Mouse (Mus musculus) E14TG2a.4 (cell line): Measurements from ENCODE around the gene Art3.
A peak's percentile ranks its signal among the peaks of the same experiment; 100 is the strongest.

Experiments used
- H3K27me3 ChIP-seq: 2 replicates; pipeline ENCODE4 v1.6.1; 2014; ENCODE audit warnings: low read length, control low read depth; ENCODE audit not compliant: insufficient read depth
- H3K36me3 ChIP-seq: 2 replicates; pipeline ENCODE4 v1.6.1; 2014; ENCODE audit warnings: low read length, control low read depth; ENCODE audit not compliant: insufficient read depth
- H3K4me1 ChIP-seq: replicated peaks from 2 replicates; pipeline ENCODE4 v1.6.1; 2014; ENCODE audit warnings: low read depth, low read length, control low read depth
- H3K4me3 ChIP-seq: replicated peaks from 2 replicates; pipeline ENCODE4 v1.5.1; 2014; ENCODE audit warnings: mild to moderate bottlenecking, low read length
- H3K9me3 ChIP-seq: 2 replicates; pipeline ENCODE4 v1.6.1; 2014; ENCODE audit warnings: low read length, control low read depth
- CTCF ChIP-seq: conservative IDR thresholded peaks from 2 replicates; pipeline ENCODE4 v1.5.1; 2014; ENCODE audit warnings: low read length
- NANOG ChIP-seq: IDR thresholded peaks from 2 replicates; pipeline ENCODE4 v1.6.1; 2014; ENCODE audit warnings: borderline replicate concordance, low read length, mixed read lengths
- POU5F1 ChIP-seq: IDR thresholded peaks from 2 replicates; pipeline ENCODE4 v1.6.1; 2014; ENCODE audit warnings: low read length, borderline replicate concordance

The Art3 gene

DNA sequence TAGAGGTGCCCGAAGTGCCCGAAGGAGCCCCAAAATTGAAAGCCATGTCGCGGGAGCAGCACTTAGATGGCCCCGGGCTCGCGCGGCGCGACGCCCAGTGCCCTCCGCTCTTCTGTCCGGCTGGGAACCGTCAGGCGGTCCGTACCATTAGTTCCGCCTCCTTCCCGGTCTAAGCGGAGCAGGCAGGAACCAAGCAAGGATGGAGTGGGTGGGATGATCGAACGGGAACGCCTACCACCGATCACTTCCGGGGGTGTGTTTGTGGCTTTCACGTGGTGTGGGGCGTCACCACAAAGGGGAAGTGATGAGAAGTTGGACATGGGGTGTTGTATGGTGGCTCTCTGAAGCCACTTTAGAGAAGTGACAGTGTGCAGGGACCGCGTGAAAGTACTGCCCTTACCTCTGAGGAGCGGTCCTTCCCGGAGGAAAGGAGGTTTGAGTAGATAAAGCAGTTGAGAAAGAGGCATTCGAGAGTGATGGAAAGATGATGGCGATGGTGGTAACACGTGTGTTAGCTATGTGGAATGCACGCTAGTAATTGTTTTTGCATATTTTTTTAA is 103.5 kb downstream of the Art3 start, which contains the start of gene Nup54:
Nup54 (minus strand) TSS at position 195 of the 560 bp plus-strand sequence.
- H3K4me3 ChIP-seq = peak within 1 kb of the TSS; percentile 96
- H3K9me3 ChIP-seq = no peaks in the 10 kb centered on the region
- H3K36me3 ChIP-seq = peaks cover 9% of the 10 kb centered on the region
- H3K27me3 ChIP-seq = no peaks in the 10 kb centered on the region
- H3K4me1 ChIP-seq = peaks cover 24% of the 10 kb centered on the region
- TF ChIP-seq CTCF = no peak
- no peak for TF ChIP-seq NANOG
- TF ChIP-seq POU5F1 = no peak

DNA sequence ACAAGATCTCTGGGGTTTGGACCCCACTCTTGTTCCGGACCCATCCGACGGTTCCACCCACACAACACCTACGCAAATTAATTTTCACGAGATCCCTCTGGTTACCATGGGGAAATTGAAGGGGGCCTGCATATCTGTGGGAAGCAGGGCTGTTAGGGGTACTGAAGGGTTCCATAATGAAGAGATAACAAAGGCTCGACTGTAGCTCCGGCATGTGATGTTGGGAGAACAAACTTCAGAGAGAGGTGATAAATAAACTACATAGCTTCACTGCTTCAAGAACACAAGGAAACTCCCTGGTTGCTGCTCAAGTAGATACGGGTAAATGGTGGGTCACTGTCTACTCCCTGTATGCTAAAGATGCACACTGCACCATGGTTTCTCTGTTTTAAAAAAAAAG is 106.9 kb downstream of the Art3 start:
- Histone ChIP-seq H3K27me3 (no peaks in the 10 kb centered on the region), H3K9me3 (no peaks in the 10 kb centered on the region), H3K4me3 (no peak overlapping the region), H3K36me3 (peaks cover 19% of the 10 kb centered on the region), H3K4me1 (peaks cover 12% of the 10 kb centered on the region)
- TF ChIP-seq NANOG (no peak), CTCF (0 out of 2 replicates have a peak, but pooled peaks have one; percentile 1)

DNA sequence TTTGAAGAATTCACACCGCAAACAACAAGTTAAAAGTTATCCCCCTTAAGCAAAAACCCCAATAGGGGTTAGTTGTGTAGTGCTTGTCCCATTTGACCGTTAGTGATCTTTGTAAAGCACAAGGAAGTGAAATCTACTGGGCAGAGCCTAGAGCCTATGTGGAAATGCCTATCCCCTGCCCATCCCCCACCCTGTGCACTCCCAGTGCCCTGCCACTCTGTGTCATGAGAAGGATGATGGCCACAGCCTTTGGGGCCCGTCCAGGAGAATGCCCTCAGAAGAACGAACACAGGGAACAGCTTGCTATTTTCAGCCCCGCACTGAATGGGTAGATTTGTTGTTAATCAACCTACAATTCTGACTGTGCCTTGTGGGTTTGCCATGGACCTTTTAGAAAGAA is 109.9 kb downstream of the Art3 start:
- H3K36me3 ChIP-seq = peaks cover 48% of the 10 kb centered on the region
- no peaks in the 10 kb centered on the region for H3K9me3 ChIP-seq
- TF ChIP-seq POU5F1 (no peak), NANOG (no peak), CTCF (no peak)
- no peaks in the 10 kb centered on the region for H3K27me3 ChIP-seq
- H3K4me3 ChIP-seq = no peak overlapping the region
- no peaks in the 10 kb centered on the region; the same call in 1 of the 2 replicates for H3K4me1 ChIP-seq

- Histone ChIP-seq H3K9me3 (no peaks in the 10 kb centered on the region), H3K36me3 (peaks cover 62% of the 10 kb centered on the region), H3K4me3 (no peak overlapping the region), H3K27me3 (no peaks in the 10 kb centered on the region), H3K4me1 (no peaks in the 10 kb centered on the region; the same call in 1 of the 2 replicates)
- TF ChIP-seq NANOG = no peak
- no peak for TF ChIP-seq POU5F1
- no peak for TF ChIP-seq CTCF
Observed at GRCm38 (mm10) chr5:92442914-92443313, 111.3 kb downstream of the Art3 start.

- Histone ChIP-seq H3K4me1 (peaks cover 2% of the 10 kb centered on the region; the same call in 1 of the 2 replicates), H3K27me3 (no peaks in the 10 kb centered on the region)
- TF ChIP-seq CTCF (no peak), POU5F1 (no peak), NANOG (no peak)
Observed at GRCm38 (mm10) chr5:92445016-92445415, 113.4 kb downstream of the Art3 start.

GRCm38 (mm10) chr5:92446736-92447135 is 115.1 kb downstream of the Art3 start:
- no peaks in the 10 kb centered on the region for H3K27me3 ChIP-seq
- H3K4me3 ChIP-seq = no peak overlapping the region
- H3K4me1 ChIP-seq = peaks cover 12% of the 10 kb centered on the region
- peaks cover 96% of the 10 kb centered on the region for H3K36me3 ChIP-seq
- TF ChIP-seq POU5F1 = no peak
- TF ChIP-seq CTCF = no peak
- TF ChIP-seq NANOG = no peak
- no peaks in the 10 kb centered on the region for H3K9me3 ChIP-seq

More at GRCm38 (mm10) chr5:92445016-92445415, 113.4 kb downstream of the Art3 start:
- peaks cover 83% of the 10 kb centered on the region for H3K36me3 ChIP-seq
- no peak overlapping the region for H3K4me3 ChIP-seq
- H3K9me3 ChIP-seq = no peaks in the 10 kb centered on the region

DNA sequence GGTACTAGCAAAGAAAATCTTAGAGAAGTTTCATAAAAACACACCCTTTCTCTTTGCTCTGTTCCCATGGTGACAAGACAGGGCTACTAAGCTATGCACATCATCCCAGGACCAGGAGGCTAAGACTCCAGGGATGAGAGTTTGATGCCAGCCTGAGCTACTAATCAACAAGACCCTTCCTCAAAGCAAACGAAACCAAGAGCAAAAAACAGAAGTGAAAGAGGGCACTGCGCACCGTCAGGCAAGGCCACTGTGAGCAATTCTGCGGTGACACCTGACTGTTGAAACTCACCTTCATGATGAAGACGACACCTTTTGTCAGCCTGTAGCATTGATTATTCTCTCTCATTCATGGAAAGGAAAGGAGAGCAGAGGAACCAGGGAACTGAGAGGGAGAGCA is 121.2 kb downstream of the Art3 start:
- Histone ChIP-seq H3K4me1 (peaks cover 12% of the 10 kb centered on the region), H3K4me3 (no peak overlapping the region), H3K9me3 (no peaks in the 10 kb centered on the region), H3K36me3 (peaks cover 92% of the 10 kb centered on the region), H3K27me3 (no peaks in the 10 kb centered on the region)
- TF ChIP-seq CTCF (no peak), NANOG (no peak), POU5F1 (no peak)

DNA sequence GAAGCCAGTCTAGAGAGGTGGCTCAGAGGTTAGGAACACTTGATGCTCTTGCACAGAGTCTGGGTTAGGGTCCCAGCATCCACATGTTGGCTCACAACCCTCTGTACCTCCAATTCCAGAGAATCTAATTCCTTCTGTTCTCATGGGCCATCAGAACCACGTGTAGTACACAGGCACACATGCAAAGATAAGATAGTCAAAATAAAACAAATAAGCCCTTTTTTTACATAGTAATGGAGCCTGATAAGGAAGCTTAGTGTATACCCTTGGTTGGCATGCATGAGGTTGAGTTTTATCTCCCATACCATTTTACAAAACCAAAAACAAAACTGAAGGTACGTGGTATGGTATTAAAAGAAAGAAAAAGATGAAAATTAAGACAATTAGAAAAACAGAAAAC is 125.8 kb downstream of the Art3 start:
- no peaks in the 10 kb centered on the region for H3K27me3 ChIP-seq
- H3K36me3 ChIP-seq = peaks cover 79% of the 10 kb centered on the region
- H3K4me3 ChIP-seq = no peak overlapping the region
- no peaks in the 10 kb centered on the region for H3K4me1 ChIP-seq
- H3K9me3 ChIP-seq = no peaks in the 10 kb centered on the region
- TF ChIP-seq NANOG (no peak), CTCF (no peak), POU5F1 (no peak)

DNA sequence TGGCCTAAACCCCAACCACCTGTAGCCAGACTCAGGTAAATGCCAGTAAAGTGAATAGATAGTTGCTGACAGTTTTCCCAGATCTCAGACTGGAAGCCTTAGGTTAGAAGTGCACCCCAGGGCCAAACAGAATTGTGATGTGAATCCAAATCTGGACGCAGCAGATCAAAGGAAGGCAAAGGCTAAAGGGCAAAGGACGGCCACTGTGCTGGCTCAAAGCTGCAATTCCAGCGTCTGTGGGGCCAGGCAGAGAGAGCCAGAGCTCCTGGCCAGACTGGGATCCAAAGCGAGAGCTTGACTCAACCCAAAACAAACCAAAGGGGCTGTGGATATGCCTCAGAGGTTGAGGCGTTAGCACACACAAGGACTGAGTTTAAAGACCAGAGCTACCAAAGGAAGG is 127.1 kb downstream of the Art3 start:
- Histone ChIP-seq H3K36me3 (peaks cover 66% of the 10 kb centered on the region), H3K4me3 (no peak overlapping the region), H3K9me3 (no peaks in the 10 kb centered on the region), H3K27me3 (no peaks in the 10 kb centered on the region), H3K4me1 (no peaks in the 10 kb centered on the region)
- no peak for TF ChIP-seq NANOG
- TF ChIP-seq POU5F1 = no peak
